Mouse (Mus musculus): ENCODE results near the gene Otc. TPM values are rescaled to one million over a fixed set of nuclear protein-coding genes. Genes with fewer than 3 reads are reported as not detected.

The Otc gene
- total RNA-seq (2015) (not detected in 2 replicates), total RNA-seq (2017) (not detected in 2 replicates)

- no peak for ATAC-seq (replicated peaks; ENCODE audit: poor library complexity)
These were observed at the start of gene Otc for GRCm38 (mm10) chrX:10251852-10252504. Gene Otc, plus strand, starts transcription at chrX:10252305.

- no peak for ATAC-seq (replicated peaks; ENCODE audit: poor library complexity)
These were observed 46.2 kb upstream of the Otc start for GRCm38 (mm10) chrX:10205937-10206336.

GRCm38 (mm10) chrX:10215972-10216371, 36.1 kb upstream of the Otc start:
- ATAC-seq (replicated peaks; ENCODE audit: poor library complexity), result peak; percentile 59

GRCm38 (mm10) chrX:10216410-10216949, 35.6 kb upstream of the Otc start, which contains the start of gene Rpgr:
Gene Rpgr, minus strand, starts transcription at chrX:10216920.
- peak; percentile 100 for ATAC-seq (replicated peaks; ENCODE audit: poor library complexity)

- no peak for ATAC-seq (replicated peaks; ENCODE audit: poor library complexity)
These were observed 32.8 kb upstream of the Otc start for GRCm38 (mm10) chrX:10219281-10219680.

GRCm38 (mm10) chrX:10233051-10233450, 19.1 kb upstream of the Otc start:
- ATAC-seq (replicated peaks; ENCODE audit: poor library complexity), result no peak

- no peak for ATAC-seq (replicated peaks; ENCODE audit: poor library complexity)
These were observed 17.5 kb upstream of the Otc start for GRCm38 (mm10) chrX:10234617-10235016.

GRCm38 (mm10) chrX:10239515-10239914, 12.6 kb upstream of the Otc start:
- no peak for ATAC-seq (replicated peaks; ENCODE audit: poor library complexity)

GRCm38 (mm10) chrX:10243916-10244315, 8.2 kb upstream of the Otc start:
- no peak for ATAC-seq (replicated peaks; ENCODE audit: poor library complexity)

- no peak for ATAC-seq (replicated peaks; ENCODE audit: poor library complexity)
These were observed 748 bp upstream of the Otc start for GRCm38 (mm10) chrX:10251357-10251756.

GRCm38 (mm10) chrX:10257774-10258173, 5.7 kb downstream of the Otc start:
- no peak for ATAC-seq (replicated peaks; ENCODE audit: poor library complexity)

GRCm38 (mm10) chrX:10258260-10258659, 6.2 kb downstream of the Otc start:
- ATAC-seq (replicated peaks; ENCODE audit: poor library complexity), result no peak

- ATAC-seq (replicated peaks; ENCODE audit: poor library complexity), result no peak
These were observed 16.2 kb downstream of the Otc start for GRCm38 (mm10) chrX:10268308-10268707.

GRCm38 (mm10) chrX:10268761-10269437, 16.8 kb downstream of the Otc start:
- no peak for ATAC-seq (replicated peaks; ENCODE audit: poor library complexity)

GRCm38 (mm10) chrX:10297341-10297740, 45.2 kb downstream of the Otc start:
- ATAC-seq (replicated peaks; ENCODE audit: poor library complexity), result no peak

GRCm38 (mm10) chrX:10318176-10318575, 66.1 kb downstream of the Otc start:
- peak; percentile 97 for ATAC-seq (replicated peaks; ENCODE audit: poor library complexity)

GRCm38 (mm10) chrX:10330246-10330645, 78.1 kb downstream of the Otc start:
- ATAC-seq (replicated peaks; ENCODE audit: poor library complexity), result no peak

- ATAC-seq (replicated peaks; ENCODE audit: poor library complexity), result peak; percentile 69
These were observed 79.6 kb downstream of the Otc start for GRCm38 (mm10) chrX:10331749-10332148.

- no peak for ATAC-seq (replicated peaks; ENCODE audit: poor library complexity)
These were observed 84.7 kb downstream of the Otc start for GRCm38 (mm10) chrX:10336816-10337215.

- no peak for ATAC-seq (replicated peaks; ENCODE audit: poor library complexity)
These were observed 103.8 kb downstream of the Otc start for GRCm38 (mm10) chrX:10355867-10356266.

Measured in megakaryocyte progenitor cell, adult 5-6 weeks (primary cell).